Mouse (Mus musculus) adrenal gland, adult 2 months (tissue): Measurements from ENCODE around the gene Ankrd35. TPM values are rescaled to one million over a fixed set of nuclear protein-coding genes. Genes with fewer than 3 reads are reported as not detected.
"Not testable (repeated sequence)": the region's sequence is repeated elsewhere in the genome, so short reads cannot be mapped to it uniquely, and the experiment has no call there.

ENCODE experiments used
- DNase-seq: peaks from one replicate; pipeline ENCODE4 v3.0.0; 2021
- long read RNA-seq: library from polyadenylated mRNA; stranded (forward); transcript quantifications from one replicate; pipeline ENCODE4 v2.0.0, GENCODE M21; 2021
- polyA plus RNA-seq: library from polyadenylated mRNA; depleted of rRNA; stranded (reverse); fragments of >200 nt; gene quantifications from 2 replicates; pipeline ENCODE4 v1.2.3, GENCODE M21; 2012; rRNA removed
- total RNA-seq, 2 experiments: library from RNA; stranded (reverse); gene quantifications; 2 replicates each; pipeline ENCODE4 v1.2.3; 2021

Gene Ankrd35
- total RNA-seq (1 to 10 TPM; 3.0 to 4.6 TPM), polyA plus RNA-seq (1.5 and 3.3 TPM in 2 replicates)
- long read RNA-seq, partial matches to known transcripts = 0 of 4 reads
- long read RNA-seq, other reads (novel, unspliced or antisense) = 4 of 4 reads

DNA sequence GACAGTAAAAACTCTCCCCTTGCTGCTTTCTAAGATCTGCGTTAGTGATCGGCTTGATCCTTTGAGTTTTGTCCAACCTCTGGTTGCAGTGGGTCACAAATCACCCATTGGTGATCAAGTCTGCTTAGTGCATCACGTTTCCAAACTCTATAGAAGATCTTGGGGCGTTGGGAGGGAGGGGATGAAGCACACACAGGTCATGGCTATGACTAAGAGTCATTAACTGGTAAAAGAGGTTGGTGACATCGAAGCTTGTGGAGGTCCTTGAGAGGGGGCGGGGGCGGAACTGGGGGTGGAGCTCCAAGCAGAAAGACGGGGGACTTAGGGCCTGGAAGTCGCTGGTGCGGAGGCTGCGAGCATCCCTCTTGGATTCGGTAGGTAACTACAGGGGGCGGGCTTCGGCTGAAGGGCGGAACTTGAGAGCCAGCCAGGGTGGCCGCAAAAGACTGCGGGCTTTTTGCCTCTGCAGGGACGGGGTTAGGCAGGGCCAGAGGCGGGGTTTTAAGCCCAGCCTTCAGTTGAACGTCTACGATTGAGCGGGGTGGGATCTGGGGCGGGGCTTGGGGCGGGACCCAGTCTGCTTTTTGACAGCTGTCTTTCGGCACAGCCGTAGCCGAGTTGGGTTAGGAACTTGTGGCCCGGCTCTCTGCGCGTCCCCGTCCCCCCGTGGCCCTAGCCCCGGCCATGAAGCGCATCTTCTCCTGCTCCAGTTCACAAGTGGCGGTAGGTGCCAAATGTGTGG, at the start of gene Ankrd35:
Gene Ankrd35, plus strand, starts transcription at position 405 of the 742 bp plus-strand sequence.
- DNase-seq = peak; percentile 90

DNA sequence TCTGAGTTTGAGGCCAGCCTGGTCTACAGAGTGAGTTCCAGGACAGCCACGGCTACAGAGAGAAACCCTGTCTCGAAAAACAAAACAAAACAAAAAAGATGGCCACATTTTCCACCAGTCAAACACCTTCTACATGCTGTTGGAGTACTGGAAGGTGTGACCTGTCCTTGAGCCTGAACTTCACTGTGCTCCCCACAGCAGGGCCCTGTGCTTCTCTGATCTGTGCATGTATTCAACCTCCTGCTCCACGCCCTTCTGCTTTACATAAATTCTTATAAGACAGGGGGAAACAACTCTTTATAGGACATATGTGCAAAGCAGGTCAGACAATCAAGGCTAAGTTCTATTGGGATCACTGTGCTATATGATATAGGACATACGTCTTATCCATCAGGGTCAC, 46.7 kb upstream of the Ankrd35 start:
- no peak for DNase-seq

DNA sequence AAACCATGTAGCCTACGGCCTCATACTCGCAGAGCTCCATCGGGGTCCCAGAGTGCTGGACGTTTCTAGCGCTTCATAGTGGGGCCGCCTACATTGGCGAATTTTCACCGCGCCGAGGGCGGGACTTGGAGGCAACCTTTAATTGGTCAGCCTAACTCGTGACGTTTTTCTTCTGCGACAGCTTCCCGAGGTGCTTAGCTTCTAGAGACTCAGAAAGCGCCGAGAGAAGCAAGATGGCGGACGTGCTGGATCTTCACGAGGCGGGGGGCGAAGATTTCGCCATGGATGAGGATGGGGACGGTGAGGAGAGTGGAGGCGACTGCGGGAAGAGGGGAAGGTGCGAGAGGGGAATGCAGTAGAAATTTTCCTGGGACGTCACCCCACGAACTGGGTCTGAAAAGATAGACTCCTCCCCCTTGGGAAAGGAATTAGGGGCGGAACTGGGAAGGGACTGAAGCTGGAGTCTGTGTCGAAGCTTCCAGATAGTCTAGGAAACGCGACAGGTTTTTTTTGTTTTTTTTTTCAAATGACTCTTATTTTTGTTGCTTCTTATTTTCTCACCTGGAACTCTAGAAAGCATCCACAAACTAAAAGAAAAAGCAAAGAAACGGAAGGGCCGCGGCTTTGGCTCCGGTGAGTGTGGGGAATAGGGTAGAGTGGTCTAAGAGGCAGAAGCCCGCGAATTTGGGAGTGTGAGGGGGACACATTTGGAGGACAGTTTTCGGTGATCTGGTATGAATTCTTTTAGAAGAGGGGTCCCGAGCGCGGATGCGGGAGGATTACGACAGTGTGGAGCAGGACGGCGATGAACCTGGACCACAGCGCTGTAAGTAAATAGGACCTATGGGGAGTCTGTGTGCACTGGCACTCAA, 40.0 kb upstream of the Ankrd35 start, which contains the start of gene Rbm8a:
Gene Rbm8a, plus strand, starts transcription at position 205 of the 872 bp plus-strand sequence.
- peak; percentile 96 for DNase-seq

DNA sequence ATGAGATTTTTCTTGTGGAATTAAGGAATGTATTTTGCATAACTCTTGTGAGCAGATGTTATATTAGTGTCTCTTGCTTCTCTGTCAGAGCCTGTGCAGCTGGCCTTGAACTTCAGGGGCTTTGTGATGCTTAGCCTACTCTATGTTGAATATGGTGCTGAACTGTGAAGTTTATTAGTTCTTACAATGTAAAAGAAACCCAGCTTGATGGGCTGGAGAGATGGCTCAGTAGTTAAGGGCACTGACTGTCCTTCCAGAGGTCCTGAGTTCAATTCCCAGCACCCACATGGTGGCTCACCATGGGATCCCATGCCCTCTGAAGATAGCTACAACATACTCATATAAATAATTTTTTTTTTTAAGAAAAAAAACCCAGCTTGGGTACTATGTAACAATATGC, 37.9 kb upstream of the Ankrd35 start:
- DNase-seq = no peak

DNA sequence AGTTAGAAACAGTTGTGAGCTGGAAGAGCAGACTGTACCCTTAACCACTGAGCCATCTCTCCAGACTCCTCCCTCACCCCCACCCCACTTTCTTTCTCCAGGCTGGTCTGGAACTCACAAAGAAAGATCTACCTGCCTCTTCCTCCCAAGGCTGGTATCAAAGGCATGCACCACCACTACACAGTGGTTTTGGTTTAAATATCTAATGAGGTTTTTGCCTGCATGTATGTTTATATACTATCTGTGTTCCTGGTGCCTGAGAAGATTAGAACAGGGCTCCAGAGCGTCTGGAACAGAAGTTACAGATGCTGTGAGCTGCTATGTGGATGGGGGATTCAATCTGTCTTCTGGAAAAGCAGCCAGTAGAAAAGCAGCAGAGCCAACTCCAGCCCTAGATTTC, 35.9 kb upstream of the Ankrd35 start:
- no peak for DNase-seq

DNA sequence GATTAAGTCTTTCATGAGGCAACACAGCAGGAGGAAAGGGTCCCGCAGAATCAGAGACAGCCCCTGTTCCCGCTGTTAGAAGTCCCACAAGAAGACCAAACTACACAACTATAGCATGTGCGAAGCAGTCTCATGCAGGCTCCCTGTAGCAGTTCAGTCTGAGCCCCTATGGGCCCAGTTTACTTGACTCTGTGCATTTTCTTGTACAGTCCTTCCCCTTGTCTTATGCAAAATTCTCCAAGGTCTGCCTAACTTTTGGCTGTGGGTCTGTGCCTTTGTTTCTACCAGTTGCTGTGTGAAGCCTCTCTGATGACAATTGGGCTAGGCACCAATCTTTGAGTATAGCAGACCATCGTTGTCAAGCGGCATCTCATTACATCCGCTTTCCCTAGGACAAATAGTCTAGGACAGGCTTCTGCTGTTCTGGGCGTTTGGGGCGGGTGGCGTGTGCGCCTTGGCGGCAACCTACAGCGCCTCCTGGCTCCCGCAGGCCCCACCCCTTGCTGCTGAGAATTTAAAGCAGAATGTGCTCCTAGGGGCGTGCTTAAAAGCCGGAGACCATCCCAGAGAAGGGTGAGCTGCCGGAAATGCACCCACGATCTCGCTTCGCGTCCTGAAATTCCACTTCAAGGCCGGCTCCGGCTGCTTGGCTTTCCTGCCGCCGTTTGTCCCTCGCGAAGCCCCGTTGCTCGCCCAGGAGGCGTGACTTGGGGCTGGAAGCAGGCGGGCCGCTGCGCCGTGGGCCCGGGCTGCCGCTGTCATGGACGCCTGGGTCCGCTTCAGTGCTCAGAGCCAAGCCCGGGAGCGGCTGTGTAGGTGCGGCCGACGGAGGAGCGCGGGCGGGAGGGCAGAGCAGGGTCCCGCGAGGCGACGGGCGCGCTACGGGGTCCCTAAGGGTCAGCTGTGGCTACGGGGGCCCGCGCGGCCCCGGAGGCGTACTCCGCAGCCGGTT, 34.7 kb upstream of the Ankrd35 start, which contains the start of the genes Pex11b and Gm42957:
Gene Pex11b, plus strand, starts transcription at position 449 of the 952 bp plus-strand sequence.
Gene Gm42957, plus strand, starts transcription at position 547 of the 952 bp plus-strand sequence.
- DNase-seq = peak; percentile 97

DNA sequence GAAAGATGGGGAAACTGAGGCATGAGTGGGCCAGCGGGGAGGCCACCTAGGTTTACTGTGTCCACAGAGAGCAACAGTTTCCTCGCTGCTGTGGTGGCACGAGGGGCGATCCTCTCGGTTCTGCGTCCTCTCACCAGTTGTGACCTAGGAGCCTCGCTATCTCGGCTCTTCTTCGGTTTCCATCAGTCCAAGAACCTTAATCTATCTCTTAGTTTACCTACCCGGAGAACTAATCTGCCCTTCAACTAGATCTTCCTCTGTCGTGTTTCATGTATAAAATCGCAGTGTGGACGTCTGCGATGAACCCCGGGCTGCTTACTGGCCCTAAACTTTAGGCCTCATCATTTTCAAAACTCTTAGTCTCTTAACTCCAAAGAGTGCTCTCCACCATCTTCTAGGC, 34.0 kb upstream of the Ankrd35 start:
- no peak for DNase-seq

DNA sequence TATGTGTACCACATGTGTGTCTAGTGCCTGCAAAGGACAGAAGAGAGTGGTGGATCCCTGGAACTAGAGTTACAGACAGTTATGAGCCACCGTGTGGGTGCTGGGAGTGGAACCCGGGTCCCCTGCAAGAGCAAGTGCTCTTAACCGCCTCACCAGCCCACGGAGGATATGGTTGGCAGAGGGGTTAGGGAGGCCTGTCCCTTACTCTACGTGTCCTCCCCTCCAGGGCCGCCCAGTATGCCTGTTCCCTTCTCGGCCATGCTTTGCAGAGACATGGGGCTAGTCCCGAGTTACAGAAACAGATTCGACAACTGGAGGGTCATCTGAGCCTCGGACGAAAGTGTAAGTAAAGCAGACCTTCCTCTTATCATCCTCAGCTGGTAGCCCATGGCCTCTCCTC, 33.5 kb upstream of the Ankrd35 start:
- DNase-seq = no peak

DNA sequence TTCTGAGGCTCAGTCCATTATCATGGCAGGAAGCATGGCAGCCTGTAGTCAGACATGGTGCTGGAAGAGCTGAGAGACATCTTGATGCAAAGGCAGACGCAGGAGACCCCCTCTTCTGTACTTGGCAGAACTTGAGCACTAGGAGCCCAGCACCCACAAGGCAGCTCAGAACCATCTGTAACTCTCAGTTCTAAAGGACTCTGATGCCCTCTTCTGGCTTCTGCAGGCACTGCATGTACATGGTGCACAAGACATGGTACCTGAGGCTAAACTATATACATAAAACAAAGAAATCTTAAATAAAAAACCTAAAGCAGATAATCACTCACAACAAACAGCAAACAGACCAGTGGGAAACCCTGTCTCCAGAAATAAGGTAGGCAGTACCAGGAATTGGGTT, 30.7 kb upstream of the Ankrd35 start:
- DNase-seq = peak; percentile 68

DNA sequence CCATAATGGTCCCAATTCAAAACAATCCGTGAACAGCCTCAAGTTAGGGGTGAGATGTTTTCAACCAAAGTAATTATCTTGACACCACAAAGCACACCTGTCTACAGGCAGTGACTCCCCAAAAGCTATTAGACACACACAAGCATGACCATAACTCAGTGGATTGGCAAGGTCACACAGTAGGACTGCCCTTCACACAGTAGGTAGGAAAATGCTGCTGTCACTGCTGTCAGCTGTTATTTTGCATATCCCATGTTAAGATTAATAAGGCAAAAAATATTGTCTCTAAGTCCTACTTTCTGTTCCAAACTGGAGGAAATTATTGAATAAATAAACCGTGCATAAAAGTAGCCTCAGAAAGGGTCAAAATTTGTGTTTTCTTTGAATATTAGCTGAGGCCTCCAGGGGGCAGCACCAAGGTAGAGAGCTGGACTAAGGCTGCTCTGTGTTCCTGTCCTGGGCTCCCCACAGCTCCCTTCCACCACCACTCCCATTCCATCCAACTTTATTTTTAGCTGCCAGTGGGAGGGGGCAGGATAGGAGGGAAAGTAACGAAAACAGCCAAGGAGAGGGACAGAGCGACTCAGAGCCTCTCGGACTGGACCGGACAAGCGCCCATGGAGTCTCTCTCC, 24.8 kb upstream of the Ankrd35 start, which contains the start of gene Itga10:
Gene Itga10, plus strand, starts transcription at position 567 of the 632 bp plus-strand sequence.
- peak; percentile 25 for DNase-seq

DNA sequence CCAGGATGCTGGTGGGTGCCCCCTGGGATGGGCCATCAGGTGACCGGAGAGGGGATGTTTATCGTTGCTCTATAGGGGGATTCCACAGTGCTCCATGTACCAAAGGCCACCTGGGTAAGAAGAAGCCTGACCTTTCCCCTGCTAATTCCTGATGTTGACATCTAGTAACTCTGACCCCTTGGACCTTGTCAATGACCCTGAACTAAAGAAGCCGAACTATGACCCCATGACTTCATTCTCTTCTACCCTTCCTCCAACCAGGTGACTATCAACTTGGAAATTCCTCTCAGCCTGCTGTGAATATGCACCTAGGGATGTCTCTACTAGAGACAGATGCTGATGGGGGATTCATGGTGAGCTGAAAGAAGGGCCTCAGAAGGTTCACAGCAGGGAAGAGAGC, 22.6 kb upstream of the Ankrd35 start:
- DNase-seq = no peak

DNA sequence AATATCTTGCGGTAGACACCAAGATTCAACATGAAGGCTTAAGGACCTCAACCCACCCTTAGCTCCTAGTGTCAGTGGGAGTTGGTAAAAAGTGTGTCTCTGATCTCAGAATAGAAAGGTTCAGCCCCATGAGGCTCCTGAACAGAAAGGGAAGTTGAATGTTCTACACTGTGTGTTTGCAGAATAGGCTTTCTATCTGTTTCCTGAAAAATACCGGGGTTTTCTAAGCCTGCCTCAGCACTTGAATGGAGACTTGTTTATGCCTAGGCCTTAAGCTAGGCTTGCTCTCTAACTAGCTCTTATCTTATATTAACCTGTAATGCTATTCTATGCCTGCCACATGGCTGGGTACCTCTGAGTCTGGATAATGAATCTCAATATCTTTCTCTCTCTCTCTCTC, 9.0 kb upstream of the Ankrd35 start:
- DNase-seq = no peak

DNA sequence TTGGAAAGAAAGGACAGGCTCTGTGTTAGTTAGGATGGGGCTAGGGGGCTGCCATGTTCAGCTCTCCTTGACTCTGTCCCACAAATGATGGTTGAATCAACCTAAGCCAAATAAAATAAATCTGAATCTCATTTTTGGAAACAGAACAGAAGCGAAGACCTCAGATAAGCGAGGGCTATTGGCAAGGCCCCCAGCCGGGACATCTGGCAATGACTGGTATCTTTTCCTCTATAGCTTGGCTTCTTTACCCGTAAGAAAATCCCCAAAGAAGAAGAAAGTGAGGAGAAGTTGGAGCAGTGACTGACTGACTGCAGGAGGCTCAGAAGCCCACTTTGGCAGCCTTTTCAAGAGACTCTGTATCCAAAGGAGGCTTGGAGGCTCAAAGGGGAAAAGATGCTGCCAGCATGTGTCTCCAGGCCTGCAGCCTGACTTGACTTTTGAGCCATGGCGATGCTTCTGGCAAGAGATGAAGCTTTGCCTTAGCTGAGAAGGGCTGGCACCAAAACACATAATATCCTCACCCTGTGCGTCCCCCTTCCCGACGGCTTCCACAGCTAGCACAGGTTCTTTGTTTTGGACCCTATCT, 7.1 kb upstream of the Ankrd35 start:
- no peak for DNase-seq

DNA sequence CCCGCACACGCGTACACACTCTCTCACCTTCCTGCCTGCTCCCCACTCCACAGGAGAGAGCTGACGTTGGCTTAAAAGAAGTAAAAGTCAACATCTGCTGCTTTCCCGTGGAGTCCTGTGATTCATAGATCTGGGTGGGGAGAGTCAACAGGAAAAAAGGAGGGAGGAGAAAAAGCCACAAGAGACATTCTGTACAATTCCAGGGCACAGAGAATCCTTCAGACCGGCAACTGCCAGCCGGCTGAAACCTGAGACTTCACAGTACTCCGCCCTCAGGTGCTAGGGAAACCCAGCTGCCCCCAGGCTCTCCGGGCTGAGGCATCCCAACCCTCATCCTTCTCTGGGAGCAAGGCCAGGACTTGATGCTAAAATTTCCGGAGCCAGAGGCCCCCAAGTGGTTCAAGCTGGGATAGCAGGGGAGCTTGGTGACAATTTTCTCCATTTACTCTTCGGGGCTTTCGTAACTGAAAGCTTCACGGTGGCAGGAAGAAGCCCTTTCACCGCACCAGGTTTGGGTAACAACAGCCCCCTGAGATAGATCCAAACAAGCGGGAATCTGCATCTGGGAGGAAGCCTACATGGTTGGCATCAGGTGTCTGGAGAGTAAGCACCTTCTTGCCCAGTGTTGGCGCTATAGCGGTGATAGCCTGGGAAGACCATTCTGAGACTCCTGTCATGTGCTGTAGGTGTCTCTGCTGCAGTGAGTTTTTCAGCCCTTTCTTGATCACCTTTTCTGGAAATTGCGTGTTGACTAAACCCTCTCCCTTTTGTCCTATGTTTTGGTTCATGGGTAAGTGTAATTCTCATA, 6.3 kb upstream of the Ankrd35 start:
- DNase-seq = peak; percentile 85

DNA sequence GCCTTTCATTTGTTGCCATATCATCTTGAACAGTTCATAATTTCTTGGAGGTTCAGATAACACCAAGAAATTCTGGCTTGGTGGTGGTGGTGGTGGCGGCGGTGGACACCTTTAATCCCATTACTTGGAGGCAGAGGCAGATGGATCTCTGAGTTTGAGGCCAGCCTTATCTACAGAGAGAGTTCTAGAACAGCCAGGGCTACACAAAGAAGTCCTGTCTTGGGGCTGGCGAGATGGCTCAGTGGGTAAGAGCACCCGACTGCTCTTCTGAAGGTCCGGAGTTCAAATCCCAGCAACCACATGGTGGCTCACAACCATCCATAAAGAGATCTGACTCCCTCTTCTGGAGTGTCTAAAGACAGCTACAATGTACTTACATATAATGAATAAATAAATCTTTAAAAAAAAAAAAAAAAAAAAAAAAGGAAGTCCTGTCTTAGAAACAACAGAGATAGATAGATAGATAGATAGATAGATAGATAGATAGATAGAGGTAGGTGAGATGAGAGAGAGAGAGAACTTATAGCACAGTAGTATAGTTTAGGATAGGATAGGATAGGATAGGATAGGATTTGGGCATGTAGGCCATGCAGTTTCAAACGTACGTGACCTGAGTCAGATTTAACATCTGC, 4.1 kb upstream of the Ankrd35 start:
- not testable (repeated sequence) for DNase-seq

DNA sequence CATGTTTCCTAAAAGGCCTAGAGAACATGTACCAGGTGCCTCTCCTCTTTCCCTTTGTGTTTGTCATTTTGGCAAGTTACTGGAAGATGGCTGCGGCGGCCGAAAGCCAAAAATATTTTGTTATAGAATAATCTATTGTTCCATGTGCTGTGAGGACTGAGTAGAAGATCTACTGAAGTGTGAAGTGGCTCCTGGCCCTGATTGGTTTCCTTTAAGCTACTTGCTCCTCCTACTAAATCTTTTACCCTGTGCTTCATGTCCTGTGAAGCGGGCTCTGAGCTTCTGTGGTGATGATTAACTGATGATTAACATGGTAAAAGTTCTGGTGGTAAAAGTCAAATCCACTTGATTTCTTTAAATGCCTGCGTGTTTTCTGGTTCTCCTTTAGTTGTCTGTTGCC, 3.0 kb upstream of the Ankrd35 start:
- DNase-seq = no peak

DNA sequence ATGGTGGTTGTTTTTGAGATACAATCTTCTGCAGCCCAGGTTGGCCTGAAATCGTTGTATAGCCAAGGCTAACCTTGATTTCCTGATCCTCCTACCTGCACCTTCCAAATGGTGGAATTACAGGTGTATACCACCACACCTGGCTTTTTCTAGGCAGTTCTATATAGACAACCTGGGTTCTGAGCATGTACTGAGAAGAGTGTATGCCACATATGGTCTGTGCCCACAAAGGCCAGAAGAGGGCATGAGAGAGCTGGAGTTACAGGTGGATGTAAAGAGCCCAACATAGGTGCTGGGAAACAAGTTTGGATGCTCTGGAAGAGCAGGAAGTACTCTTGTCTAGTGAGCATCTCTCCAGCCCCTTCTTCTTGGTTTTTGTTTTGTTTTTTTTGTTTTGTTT, 2.6 kb upstream of the Ankrd35 start:
- peak; percentile 53 for DNase-seq

DNA sequence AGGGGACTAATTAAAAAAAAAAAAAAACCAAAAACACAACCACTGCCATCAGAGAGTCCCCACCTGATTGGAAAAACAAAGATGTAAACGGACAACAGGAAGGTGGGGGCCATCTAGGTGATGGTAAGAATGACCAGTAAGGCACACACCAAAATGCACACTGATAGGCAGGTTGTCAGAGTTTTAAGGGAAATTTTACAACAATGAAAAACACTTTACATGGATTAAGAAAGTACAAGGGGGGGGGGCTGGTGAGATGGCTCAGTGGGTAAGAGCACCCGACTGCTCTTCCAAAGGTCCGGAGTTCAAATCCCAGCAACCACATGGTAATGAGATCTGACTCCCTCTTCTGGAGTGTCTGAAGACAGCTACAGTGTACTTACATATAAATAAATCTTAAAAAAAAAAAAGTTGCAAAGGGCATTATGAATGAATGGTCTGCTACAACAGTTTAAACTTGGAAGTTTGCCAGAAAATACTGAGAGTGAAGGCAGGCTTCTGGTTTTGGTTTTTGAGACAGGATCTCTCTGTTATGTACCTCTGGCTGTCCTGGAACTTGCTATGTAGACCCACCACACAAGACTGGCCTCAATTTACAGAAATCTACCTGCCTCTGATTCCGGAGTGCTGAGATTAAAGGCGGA, 1.4 kb upstream of the Ankrd35 start:
- DNase-seq = no peak

DNA sequence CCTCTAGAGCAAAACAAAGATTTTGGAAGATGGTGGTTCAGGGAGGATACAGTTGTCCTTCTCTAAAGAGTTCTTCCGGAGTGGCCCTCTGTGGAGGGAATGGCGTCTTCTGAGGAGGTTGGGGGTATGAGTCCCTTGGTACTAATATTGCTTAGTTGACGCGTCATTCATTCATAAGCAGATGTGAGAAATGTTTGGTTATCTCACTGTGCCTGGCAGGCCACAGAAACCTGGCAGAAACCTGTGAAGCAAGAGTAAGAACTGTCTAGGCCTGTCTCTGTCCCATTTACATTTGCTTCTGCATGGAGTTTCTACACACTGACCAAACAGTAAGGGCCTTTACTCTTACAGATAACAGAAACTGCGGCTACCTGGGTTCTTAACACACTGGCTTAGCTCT, 1.6 kb downstream of the Ankrd35 start:
- DNase-seq = no peak
